Mouse (Mus musculus) layer of hippocampus, postnatal 14 days (tissue): ENCODE data around the gene Minpp1. TPM values are rescaled to one million over a fixed set of nuclear protein-coding genes. Genes with fewer than 3 reads are reported as not detected.
A peak's percentile ranks its signal among the peaks of the same experiment; 100 is the strongest.

ENCODE experiments used
- DNase-seq, 2 experiments: peaks; one replicate each; pipeline ENCODE4 v3.0.0; 2021 to 2022; ENCODE audit warnings: low spot score in 2 of 2, mixed read lengths in 1 of 2
- total RNA-seq, 2 experiments: library from RNA; stranded (reverse); gene quantifications; 2 replicates each; pipeline ENCODE4 v1.2.3; 2021

Gene Minpp1
- total RNA-seq, 2 experiments from 2014 or later = 50.3 to 52.0 TPM

GRCm38 (mm10) chr19:32487595-32488255 lies 2.2 kb downstream of the Minpp1 start:
- DNase-seq = no peak

- no peak for DNase-seq
These were observed 3.8 kb downstream of the Minpp1 start for GRCm38 (mm10) chr19:32489166-32489895.

- no peak for DNase-seq
These were observed 5.4 kb downstream of the Minpp1 start for GRCm38 (mm10) chr19:32490976-32491375.

GRCm38 (mm10) chr19:32492339-32492738 lies 6.8 kb downstream of the Minpp1 start:
- no peak for DNase-seq

DNA sequence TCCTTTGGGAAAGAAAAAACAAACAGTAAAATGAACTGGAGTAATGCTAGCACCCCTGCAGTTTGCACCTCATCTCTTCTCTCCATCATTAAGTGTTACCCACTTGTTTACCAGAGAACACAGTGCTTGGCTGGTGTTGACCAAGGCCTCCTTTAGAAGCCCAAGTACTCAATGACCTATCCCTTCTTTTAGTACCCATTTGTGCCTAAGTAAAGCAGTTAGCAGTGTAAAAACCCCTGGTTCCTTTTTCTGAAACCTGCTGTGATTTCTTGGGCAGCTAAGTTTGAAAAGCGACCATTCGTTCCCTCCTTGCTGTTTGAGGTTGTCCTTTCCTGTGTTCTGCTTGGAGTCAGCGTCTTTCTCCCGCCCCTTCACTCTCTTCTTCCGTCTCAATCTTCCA lies 7.4 kb downstream of the Minpp1 start:
- DNase-seq = no peak

- peak; percentile 16 to 45 for DNase-seq
These were observed 7.9 kb downstream of the Minpp1 start for GRCm38 (mm10) chr19:32493471-32493870.

- no peak for DNase-seq
These were observed 9.0 kb downstream of the Minpp1 start for GRCm38 (mm10) chr19:32494611-32495010.

- DNase-seq = no peak
These were observed 9.5 kb downstream of the Minpp1 start for GRCm38 (mm10) chr19:32495034-32495433.

- no peak for DNase-seq
These were observed 11.8 kb downstream of the Minpp1 start for GRCm38 (mm10) chr19:32497411-32497810.

- DNase-seq = no peak
These were observed 12.4 kb downstream of the Minpp1 start for GRCm38 (mm10) chr19:32498002-32498401.

DNA sequence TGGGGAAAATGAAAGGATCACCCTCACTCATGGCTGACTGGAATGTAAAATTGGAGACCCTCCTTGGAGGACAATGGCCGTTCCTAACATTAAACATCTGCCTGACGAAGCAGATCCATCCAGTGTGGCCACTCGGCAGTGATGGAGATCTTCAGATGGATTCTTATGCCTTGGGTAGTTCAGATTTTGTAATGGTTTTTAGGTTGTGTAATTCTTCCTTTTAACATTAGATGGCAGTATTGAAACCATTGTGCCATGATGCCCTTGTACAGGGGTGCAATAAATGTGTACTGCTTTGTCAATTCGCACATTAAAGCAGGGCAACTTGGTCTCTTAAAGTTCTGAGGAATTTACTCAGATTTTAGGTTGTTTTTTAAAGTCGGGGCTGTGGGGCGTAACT lies 15.8 kb downstream of the Minpp1 start:
- DNase-seq = peak in 1 of 2 experiments; percentile 26

GRCm38 (mm10) chr19:32506081-32506480 lies 20.5 kb downstream of the Minpp1 start:
- no peak for DNase-seq

DNA sequence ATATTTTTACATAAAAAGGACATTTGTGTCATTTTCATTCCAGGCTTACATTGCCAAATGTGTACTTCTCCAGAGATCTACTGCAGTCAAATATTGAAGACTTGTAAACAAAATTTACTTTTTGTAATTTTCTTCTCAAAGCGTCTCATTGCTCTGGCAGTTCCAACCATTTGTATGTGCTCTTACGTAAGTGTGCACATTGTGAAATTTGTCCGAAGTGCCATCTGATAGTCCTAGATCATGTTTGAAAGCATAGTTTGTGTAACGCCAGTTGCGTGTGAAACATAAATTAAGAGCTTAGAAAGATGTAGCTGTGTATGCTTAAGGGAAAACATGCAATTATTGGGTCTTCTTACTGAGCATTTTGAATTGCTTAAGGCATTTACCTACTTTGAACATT lies 20.9 kb downstream of the Minpp1 start:
- DNase-seq = no peak

GRCm38 (mm10) chr19:32507100-32507499 lies 21.5 kb downstream of the Minpp1 start:
- no peak for DNase-seq

GRCm38 (mm10) chr19:32507526-32507925 lies 22.0 kb downstream of the Minpp1 start:
- no peak for DNase-seq

DNA sequence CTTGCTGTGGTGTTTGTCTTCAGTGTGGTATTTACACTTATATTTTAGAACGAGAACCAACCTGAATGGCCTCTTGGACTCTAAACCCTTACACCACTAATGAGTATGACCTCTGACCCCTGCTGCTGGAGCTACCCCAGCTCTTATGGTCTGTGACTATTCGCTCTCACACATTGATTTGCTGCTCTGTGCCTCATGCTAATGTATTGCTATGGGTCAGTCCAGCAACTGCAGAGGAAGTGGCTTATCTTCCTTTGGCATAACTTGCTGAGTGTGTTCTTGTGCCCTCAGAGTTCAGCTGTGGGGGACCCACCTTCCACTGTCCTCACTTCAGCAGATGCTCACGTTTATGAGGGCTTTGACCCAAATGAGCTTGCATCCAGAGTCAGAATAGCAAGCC lies 24.7 kb downstream of the Minpp1 start:
- no peak for DNase-seq

DNA sequence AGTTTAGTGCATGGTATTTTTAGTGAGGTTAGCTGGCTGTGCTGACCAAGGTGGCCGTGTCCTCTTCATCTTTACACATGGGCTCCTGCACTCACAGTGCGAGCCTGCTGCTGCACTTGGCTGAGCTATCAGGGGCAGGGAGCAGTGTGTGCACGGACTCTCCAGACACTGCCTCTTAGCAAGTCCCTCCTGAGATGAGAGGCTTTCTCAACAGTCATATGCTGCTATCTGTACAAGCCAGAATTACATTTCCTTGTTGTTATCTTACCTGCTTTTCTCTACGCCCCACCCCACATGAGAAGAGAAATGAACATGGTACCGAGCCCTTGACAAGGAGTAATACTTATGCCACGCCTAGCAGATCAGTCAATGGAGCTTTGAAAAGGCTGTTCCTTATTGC lies 25.4 kb downstream of the Minpp1 start:
- DNase-seq = no peak

GRCm38 (mm10) chr19:32512518-32512917 lies 26.9 kb downstream of the Minpp1 start:
- DNase-seq = no peak

DNA sequence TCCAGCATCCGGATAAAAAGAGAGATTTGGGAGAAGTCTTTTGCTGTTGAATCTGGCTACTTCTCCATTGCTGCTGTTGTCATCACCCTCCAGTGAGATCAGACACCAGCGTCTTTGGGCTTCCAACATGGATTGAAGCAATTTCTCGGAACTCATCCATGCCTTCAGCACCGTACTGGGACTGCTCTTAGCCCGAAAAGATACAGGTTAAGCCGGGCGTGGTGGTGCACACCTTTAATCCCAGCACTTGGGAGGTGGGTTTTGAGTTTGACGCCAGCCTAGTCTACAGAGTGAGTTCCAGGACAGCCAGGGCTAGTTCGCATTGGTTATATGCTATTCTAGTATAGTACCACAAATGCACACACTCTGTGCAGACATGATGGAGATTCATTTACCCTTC lies 31.0 kb downstream of the Minpp1 start:
- no peak for DNase-seq

DNA sequence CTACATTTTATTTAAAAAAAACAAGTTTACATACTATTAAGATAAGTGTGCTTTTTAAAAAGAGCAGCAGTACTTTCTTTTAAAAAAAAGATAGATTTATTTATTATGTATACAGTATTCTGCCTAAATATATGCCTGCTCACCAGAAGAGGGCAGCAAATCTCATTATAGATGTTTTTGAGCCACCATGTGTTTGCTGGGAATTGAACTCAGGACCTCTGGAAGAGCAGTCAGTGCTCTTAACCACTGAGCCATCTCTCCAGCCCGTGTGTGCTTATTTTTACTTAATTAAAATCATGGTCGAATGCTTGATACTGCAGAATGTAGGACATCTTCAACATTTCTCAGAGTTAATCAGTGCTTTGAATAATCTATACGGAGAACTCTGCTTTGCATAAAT lies 35.9 kb downstream of the Minpp1 start:
- DNase-seq = no peak

DNA sequence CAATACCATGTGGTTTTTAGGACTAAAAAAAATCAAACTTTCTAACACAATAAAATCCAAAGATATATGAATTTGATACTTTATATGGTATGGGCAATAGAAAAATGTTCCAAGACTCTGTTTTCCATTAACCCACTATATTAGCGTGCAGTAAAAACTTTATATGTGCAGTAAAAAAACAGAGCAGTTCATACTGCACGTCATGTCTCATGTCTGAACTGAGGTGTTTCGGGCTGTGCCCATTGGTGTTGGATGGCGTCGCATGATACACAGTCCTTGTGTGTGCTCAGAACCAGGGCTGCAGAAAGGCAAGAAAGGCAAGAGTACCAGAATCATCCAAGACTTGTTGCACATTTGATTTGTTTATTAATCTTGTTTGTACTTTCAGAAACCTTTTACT lies 36.7 kb downstream of the Minpp1 start:
- DNase-seq = no peak

GRCm38 (mm10) chr19:32522753-32523307 lies 37.3 kb downstream of the Minpp1 start:
- DNase-seq = no peak
